Mouse (Mus musculus): Measurements from ENCODE around the gene Rps27a.
"Not testable (repeated sequence)": the region's sequence is repeated elsewhere in the genome, so short reads cannot be mapped to it uniquely, and the experiment has no call there.

The Rps27a gene

GRCm38 (mm10) chr11:29547752-29548503, at the start of gene Rps27a, which contains the start of gene Clhc1:
Gene Rps27a (minus strand): TSS chr11:29548109.
Gene Clhc1 (plus strand): TSS chr11:29547950.
- peak; percentile 97 for DNase-seq (ENCODE audit: low read depth)

DNA sequence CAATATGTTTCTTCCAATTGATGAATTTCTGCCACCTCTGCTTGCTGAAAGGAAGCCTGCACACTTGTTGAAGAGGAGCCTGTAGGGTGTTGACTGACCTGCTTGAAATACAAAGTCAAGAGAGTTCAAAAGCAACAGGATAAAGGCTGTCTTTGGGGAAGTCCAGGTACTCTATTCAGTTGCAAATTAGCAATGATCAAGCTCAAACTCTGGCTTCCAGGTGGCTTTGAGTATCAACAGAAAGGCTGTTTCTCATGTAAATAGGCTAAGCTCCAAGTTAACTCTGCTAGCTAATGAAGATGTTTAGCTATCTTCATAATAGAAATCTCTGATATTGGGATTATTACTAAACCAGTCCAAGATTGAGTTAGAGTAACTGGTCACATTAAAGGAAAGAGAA, 49.2 kb upstream of the Rps27a start:
- DNase-seq (ENCODE audit: low read depth): no peak

DNA sequence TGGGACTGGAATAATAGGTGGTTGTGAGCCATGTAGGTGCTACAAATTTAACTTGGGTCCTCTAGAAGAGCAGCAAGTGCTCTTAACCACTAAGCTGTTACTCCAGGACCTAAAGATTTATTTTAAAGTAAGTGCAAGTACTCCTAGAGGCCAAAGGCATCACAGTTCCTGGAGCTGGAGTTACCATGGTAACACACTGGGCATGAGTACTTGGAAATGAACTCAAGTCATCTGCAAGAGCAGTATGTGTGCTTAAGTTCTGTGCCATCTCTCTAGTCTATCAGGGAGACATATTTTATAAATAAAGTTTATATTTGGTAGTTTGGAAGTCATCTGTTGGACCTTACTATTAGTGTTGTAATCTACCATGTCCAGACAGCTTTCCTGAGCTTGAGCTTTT, 47.3 kb upstream of the Rps27a start:
- DNase-seq (ENCODE audit: low read depth): no peak

GRCm38 (mm10) chr11:29579610-29580009, 31.7 kb upstream of the Rps27a start:
- DNase-seq (ENCODE audit: low read depth): peak; percentile 48

DNA sequence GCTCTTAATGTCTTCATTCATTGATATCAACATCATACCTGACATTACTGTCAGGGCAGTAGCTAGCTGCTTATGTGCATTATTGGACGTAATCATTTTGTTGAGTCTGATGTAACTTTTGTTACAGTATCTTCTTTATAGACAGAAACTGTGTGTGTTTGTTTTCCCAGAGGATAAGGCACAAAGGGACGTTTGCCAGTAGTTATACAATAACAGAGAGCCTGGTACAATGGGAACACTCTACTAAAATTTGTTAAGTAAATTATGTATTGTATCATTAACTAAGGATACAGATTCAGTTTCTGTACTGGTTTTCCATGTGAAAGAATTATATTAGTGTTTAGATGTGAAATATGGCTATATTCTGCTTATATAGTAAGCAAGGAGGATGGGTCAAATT, 24.7 kb upstream of the Rps27a start:
- DNase-seq (ENCODE audit: low read depth): no peak

DNA sequence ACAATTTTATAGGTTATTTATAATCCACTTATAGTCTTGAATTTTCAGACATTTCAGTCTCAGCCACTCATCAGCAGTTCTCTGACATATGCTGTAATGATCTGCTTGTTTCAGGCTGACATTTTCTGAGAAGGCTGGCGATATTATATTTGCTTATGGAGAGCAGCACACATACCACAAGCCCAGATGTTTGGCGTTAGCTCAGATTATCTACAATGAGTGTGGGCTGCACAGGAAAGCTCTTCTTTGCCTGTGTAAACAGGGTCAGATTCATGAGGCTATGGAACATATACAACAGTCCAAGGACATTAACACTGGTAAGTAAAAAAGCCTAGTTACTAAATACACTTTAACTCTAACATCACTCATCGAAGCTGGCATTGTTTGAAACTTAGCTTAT, 23.6 kb upstream of the Rps27a start:
- DNase-seq (ENCODE audit: low read depth): no peak

DNA sequence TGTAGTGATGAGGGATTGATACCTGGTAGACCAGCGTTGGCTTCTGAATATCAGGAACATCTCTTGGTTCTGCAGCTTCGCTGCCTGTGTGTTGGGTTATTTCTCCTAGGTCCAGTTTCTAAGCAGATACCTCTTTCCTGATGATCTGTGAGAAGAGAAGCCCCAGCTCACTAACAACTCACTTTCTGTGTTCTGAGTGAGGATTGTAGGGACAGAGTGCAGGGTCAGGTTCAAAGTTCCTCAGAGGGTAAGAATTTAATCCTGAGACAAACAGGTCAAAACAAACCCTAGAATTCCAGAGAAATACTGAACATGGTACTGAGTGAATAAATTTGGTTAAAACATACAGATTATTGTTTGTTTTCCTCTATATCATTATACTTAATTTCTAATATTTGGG, 15.5 kb upstream of the Rps27a start:
- no peak for DNase-seq (ENCODE audit: low read depth)

- peak; percentile 27 for DNase-seq (ENCODE audit: low read depth)
These were observed 13.1 kb upstream of the Rps27a start for GRCm38 (mm10) chr11:29560990-29561389.

GRCm38 (mm10) chr11:29560452-29560851, 12.5 kb upstream of the Rps27a start:
- DNase-seq (ENCODE audit: low read depth): peak; percentile 65

GRCm38 (mm10) chr11:29549425-29549778, 1.5 kb upstream of the Rps27a start:
- DNase-seq (ENCODE audit: low read depth): peak; percentile 16

GRCm38 (mm10) chr11:29548504-29549424, 855 bp upstream of the Rps27a start:
- DNase-seq (ENCODE audit: low read depth): no peak

- no peak for DNase-seq (ENCODE audit: low read depth)
These were observed 609 bp downstream of the Rps27a start for GRCm38 (mm10) chr11:29547249-29547751.

GRCm38 (mm10) chr11:29546762-29547161, 1.1 kb downstream of the Rps27a start:
- DNase-seq (ENCODE audit: low read depth): no peak

DNA sequence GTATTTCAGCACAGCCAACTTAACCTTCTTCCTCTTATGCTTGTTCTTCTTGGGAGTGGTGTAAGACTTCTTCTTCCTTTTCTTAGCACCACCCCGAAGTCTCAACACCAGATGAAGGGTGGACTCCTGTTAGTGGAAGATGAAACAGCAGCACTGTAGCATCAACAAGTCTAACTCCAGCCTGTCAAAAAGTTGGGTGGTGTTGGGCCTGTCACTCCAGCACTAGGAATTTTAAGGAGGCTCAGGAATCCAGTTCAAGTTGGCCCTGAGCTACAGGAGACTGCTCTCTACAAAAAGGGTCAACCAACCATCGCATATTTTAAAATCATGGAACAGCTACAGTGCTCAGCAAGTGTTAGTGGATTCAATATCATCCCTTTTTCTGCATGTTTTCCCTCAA, 1.6 kb downstream of the Rps27a start:
- DNase-seq (ENCODE audit: low read depth): not testable (repeated sequence)

GRCm38 (mm10) chr11:29545150-29545752, 2.7 kb downstream of the Rps27a start:
- not testable (repeated sequence) for DNase-seq (ENCODE audit: low read depth)

DNA sequence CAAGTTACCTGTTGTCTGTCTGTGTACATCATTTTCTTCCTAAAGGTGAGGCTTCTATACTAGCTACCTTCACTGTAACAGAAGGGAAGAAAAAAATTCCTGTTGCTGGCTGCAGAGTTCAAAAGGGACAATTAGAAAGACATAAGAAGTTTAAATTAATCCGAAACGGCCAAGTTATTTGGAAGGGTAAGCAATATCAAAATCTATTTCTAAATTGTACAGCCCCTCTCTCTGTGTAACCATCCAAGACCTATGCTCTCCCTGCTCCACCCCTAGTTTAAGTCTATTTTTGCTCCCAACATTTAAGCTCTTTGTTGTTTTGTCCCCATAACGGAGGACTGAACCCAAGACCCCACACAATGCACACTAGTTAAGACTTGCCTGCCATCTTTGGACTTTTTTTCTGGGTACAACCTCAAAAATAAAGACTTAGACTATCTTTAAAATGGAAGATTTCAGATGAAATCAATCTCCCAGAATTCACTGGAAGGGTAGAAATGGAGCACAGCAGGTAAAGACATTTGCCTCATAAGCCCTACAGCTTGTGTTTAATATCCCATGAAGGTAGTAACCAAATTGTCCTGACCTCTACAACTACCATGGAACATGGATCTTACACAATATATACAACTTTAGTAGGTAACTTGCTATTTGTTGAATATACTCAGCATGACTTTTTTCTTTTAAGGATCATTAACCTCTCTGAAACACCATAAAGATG, 3.5 kb downstream of the Rps27a start:
- no peak for DNase-seq (ENCODE audit: low read depth)

- DNase-seq (ENCODE audit: low read depth): no peak
These were observed 9.7 kb downstream of the Rps27a start for GRCm38 (mm10) chr11:29538201-29538600.

DNA sequence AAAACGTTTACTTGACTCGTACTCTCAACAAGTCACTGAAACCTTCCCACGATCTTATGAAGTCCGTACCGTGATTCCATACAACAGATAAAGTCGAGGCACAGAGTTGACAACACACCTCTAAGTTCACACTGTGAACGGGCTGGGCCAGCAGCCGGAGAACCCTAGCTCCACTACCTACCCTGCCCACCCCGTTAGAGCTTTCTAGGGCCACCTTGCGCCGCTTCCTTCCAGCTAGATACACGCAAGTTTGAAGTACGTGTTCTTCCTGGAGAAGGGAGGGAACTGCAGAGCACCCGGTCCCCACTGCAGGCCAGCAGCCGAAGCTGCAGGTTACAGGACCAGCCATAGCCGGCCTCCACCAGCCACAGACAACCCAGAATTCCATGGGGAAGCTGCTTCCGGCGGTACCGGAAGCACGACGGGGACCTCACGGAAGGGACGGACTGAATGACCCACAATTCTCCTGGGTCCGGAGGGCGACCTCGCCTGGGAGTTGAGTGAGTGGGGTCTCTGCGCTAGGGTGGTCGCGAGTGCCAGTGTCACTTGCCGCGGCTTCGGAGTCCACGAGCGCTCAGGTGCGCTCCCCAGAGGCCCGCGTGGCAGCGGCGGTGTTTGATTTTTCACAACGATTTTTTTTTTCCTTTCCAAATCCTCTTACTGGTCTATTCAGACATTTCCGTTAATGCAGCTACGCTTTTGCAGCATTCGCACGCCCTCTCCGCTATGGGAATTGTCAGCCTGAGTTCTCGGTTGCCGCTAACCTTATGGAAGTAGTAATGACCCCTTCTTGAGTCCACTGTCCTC, 21.7 kb downstream of the Rps27a start, which contains the start of gene Mtif2:
Gene Mtif2 (plus strand): TSS at position 421 of the 807 bp plus-strand sequence.
- DNase-seq (ENCODE audit: low read depth): peak; percentile 77

DNA sequence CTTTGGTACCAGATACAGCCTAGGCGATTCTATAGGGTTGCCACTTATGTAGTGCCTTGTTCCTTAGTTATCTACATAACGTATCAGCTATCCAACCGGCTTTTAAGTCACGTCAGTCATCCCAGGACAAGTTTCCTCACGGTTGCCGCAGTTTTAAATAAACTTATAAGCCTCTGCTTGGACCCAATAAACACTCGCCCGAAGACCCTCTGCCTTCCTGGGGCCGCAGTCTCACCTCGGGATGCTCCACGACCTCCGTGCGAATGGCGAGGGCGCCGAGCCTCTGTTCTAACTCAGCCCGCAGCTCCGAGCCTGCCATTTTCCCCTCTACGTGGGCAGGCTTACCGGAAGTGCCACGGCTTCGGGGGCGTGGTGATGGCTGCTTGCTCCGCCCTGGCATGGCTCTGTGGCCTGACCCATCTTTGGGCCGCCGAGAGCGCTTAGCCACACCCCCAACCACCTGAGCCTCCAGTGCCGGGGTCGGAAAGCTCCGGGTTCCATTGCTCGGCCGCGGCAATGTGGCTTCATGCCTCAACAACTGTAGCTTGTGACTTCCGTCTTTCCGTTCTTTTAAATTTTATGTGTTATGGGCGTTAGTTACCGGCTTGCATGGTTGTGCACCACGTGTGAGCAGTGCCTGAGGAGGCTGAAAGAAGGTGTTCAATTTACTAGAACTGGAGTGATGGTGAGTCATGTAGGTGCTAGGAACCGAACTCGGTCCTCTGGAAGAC, 33.1 kb downstream of the Rps27a start, which contains the start of gene Prorsd1:
Gene Prorsd1 (minus strand): TSS at position 352 of the 731 bp plus-strand sequence.
- peak; percentile 95 for DNase-seq (ENCODE audit: low read depth)

DNA sequence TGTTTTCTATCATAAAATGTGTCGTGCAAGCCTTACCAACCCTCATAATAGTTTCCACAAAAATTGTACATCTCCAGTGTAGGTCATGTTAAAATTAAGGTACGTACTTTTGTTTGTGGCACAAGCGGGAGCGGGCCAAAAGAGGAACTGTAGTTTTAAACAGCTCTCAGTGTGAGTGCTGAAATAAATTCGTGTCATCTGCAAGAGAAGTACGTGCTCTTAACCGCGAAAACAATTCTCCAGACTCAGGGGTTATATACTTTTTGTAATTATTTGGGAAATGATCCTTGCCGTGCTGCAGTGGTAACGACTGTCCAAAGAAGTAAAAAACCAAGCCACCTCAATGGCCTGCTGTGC, 33.6 kb downstream of the Rps27a start:
- DNase-seq (ENCODE audit: low read depth): no peak
